Mouse (Mus musculus) E14TG2a.4 (cell line): ENCODE measurements at regions not wholly inside any gene's neighbourhood (a gene's known extent, or its start where the extent isn't known, plus 50 kb on each side); places are given as distances from the start of the nearest gene placed in this dataset.
A peak's percentile ranks its signal among the peaks of the same experiment; 100 is the strongest.

ENCODE experiments used
- H3K27me3 ChIP-seq: 2 replicates; pipeline ENCODE4 v1.6.1; 2014; ENCODE audit warnings: low read length, control low read depth; ENCODE audit not compliant: insufficient read depth
- H3K36me3 ChIP-seq: 2 replicates; pipeline ENCODE4 v1.6.1; 2014; ENCODE audit warnings: low read length, control low read depth; ENCODE audit not compliant: insufficient read depth
- H3K4me1 ChIP-seq: replicated peaks from 2 replicates; pipeline ENCODE4 v1.6.1; 2014; ENCODE audit warnings: low read depth, low read length, control low read depth
- H3K4me3 ChIP-seq: replicated peaks from 2 replicates; pipeline ENCODE4 v1.5.1; 2014; ENCODE audit warnings: mild to moderate bottlenecking, low read length
- H3K9me3 ChIP-seq: 2 replicates; pipeline ENCODE4 v1.6.1; 2014; ENCODE audit warnings: low read length, control low read depth
- CTCF ChIP-seq: conservative IDR thresholded peaks from 2 replicates; pipeline ENCODE4 v1.5.1; 2014; ENCODE audit warnings: low read length
- NANOG ChIP-seq: IDR thresholded peaks from 2 replicates; pipeline ENCODE4 v1.6.1; 2014; ENCODE audit warnings: borderline replicate concordance, low read length, mixed read lengths
- POU5F1 ChIP-seq: IDR thresholded peaks from 2 replicates; pipeline ENCODE4 v1.6.1; 2014; ENCODE audit warnings: low read length, borderline replicate concordance

DNA sequence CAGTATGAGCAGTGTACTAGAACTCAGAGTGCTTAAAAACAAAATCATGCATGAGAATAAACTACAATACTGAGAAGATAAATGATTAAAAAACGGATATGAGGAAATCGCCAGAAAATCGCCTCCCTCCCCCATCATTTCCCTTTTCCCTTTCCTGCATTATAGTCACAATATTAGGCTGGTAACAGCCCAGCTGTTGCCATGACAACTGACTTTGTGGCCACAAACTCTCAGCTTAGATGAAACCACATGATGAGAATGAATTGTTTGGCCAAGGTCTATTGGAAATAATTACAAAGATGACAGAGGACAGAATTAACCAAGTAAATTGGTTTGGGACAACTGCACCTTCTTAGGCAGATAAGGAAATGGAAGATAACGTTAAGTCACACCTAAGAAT is 376.8 kb downstream of the Galc start:
- Histone ChIP-seq H3K27me3 (no peaks in the 10 kb centered on the region), H3K9me3 (no peaks in the 10 kb centered on the region), H3K36me3 (no peaks in the 10 kb centered on the region), H3K4me1 (no peaks in the 10 kb centered on the region), H3K4me3 (no peak overlapping the region)
- TF ChIP-seq POU5F1 (no peak), NANOG (no peak), CTCF (no peak)

DNA sequence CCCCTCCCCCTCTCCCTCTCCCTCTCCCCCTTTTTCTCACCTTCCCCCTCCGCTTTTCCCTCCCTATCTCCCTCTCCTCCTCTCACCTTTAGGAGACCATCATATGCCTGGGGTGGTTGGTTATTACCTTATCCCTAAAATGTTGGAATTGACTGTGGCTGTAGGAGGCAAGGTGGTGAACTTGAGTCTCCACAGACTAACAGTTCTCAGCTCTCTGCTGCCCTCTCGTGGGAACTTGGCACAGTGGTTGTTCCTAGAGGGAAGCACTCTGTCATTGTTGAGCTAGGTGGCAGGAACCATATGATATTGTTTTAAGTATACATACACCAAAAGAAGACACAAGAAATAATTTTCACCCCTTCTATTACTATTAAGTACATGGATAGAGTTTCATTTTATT is 386.9 kb downstream of the Galc start:
- H3K4me3 ChIP-seq = no peak overlapping the region
- H3K27me3 ChIP-seq = 0 out of 2 replicates have a peak, but pooled peaks cover 2% of the 10 kb centered on the region
- H3K36me3 ChIP-seq = no peaks in the 10 kb centered on the region
- H3K9me3 ChIP-seq = no peaks in the 10 kb centered on the region
- no peaks in the 10 kb centered on the region for H3K4me1 ChIP-seq
- no peak for TF ChIP-seq NANOG
- peak; percentile 59 for TF ChIP-seq CTCF

DNA sequence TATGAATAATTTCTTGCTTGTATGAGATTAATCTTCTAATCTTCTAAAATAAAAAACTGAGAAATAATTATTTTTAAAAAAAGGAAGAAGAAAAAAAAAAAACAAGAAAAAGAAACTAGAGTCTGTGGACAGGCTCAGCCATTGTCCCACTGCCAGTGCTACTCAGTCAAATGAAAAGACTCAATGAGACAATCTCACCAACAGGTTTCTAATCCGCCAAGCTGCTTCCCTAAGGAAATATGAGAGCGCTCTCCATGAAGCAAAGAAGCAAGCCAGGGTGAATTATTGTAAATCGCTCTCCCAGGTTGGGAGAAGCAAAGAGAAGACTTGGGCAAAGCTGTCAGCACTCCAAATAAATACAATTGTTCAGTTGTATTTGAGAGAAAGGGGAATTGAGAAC is 396.3 kb downstream of the Galc start:
- TF ChIP-seq CTCF (no peak), POU5F1 (no peak), NANOG (no peak)
- H3K9me3 ChIP-seq = no peaks in the 10 kb centered on the region
- no peak overlapping the region for H3K4me3 ChIP-seq
- no peaks in the 10 kb centered on the region for H3K27me3 ChIP-seq
- H3K4me1 ChIP-seq = no peaks in the 10 kb centered on the region
- no peaks in the 10 kb centered on the region for H3K36me3 ChIP-seq

GRCm38 (mm10) chr12:97836202-97836908 is 422.9 kb downstream of the Galc start:
- no peak overlapping the region for H3K4me3 ChIP-seq
- H3K36me3 ChIP-seq = no peaks in the 10 kb centered on the region
- no peaks in the 10 kb centered on the region for H3K27me3 ChIP-seq
- H3K4me1 ChIP-seq = no peaks in the 10 kb centered on the region
- TF ChIP-seq POU5F1 (no peak), NANOG (no peak), CTCF (no peak)
- H3K9me3 ChIP-seq = no peaks in the 10 kb centered on the region

DNA sequence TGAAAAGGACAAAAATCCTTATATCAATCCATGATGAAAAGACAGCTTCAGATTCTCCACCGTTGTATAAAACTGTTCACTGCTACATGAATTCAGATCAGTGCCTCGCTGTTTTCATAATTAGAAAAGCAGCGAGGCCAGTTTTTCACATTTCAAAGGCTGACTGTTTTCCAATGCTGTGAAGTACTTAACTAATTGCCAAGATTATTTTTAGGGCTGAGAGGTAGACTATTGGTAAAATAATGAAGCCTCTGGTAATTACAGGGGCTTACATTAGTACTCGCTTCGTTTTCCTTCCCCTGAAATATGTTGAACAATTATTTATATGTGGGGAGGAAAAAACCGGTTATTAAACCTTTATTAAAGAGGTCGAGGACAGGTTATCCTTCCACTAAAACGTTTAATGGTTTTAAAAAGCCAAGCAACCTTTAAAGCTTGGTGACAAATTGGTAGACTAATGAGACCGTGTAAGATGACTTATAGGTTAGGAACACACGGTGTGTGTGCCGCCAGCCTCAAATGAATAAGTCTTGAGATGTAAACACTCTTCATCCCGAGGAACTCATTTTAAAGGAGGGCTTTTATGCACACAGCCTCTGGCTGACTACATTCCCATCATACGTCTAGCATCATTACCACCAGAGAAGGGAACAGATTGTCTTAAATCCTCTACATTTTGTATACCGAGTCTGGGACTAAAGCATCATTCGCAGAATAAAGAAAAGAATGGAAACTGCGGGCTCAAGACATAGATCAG is 465.7 kb downstream of the Galc start:
- H3K27me3 ChIP-seq = no peaks in the 10 kb centered on the region

DNA sequence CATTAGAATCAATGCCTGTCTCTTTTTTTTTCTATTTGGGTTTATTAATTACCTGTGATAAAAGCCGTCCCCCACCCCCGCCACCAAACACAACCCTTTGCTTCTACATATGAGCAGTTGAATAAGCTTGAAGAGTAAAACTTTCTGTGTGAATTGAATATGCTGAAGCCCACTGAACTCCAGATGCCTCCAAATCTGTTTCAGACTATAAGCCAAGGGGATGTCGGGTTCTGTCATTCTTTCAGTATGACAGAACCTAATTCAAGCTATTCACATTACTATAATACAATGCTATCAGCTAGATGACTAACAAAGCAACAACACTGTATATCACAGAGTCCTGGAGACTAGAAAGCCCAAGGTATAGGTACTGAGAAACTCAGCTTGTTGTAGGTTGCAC is 475.8 kb downstream of the Galc start:
- Histone ChIP-seq H3K4me1 (no peaks in the 10 kb centered on the region), H3K9me3 (no peaks in the 10 kb centered on the region), H3K27me3 (no peaks in the 10 kb centered on the region), H3K36me3 (no peaks in the 10 kb centered on the region), H3K4me3 (no peak overlapping the region)
- TF ChIP-seq CTCF (no peak), NANOG (no peak), POU5F1 (no peak)

More for the DNA sequence above, 465.7 kb downstream of the Galc start:
- Histone ChIP-seq H3K4me1 (no peaks in the 10 kb centered on the region), H3K9me3 (no peaks in the 10 kb centered on the region), H3K36me3 (no peaks in the 10 kb centered on the region), H3K4me3 (no peak overlapping the region)
- no peak for TF ChIP-seq POU5F1
- no peak for TF ChIP-seq CTCF
- no peak for TF ChIP-seq NANOG

DNA sequence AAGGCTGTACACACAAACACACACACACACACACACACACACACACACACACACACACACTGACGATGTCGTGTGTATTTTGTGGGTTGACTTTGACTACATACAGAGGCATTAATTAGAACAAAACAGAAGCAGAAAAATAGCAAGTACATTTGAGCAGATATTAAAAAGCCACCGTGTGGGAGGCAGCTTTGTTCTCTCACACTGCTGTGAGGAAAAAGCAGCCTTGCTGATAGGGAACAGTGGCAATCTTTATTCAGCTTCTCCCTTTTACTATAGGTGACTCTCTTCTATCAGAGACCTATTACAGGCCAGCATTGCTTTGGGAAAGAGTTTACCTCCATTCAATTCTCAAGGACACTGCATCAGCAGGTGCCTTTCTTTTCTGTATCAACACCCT is 500.1 kb downstream of the Galc start:
- no peaks in the 10 kb centered on the region for H3K4me1 ChIP-seq
- no peaks in the 10 kb centered on the region for H3K36me3 ChIP-seq
- no peaks in the 10 kb centered on the region for H3K9me3 ChIP-seq
- no peaks in the 10 kb centered on the region for H3K27me3 ChIP-seq
- no peak for TF ChIP-seq CTCF
- TF ChIP-seq NANOG = no peak
- no peak for TF ChIP-seq POU5F1
- no peak overlapping the region for H3K4me3 ChIP-seq

DNA sequence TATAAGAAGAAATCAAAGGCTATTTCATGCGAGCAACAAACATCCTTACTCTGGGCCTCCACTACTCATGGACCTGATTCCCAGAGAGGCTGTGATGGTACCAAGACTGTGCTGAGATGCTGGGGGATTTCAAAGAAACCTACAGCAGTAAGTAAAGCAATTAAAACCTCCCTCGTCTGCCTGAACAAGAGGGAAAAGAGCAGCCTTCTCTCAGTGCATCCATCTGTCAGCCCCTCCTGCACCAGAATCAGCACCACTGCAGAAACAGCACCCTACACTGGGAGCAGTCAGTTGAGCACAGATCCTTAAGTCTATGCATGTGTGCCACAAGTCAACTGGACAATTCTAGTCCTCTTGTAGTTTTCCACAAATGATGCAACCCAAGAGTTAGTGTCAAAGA is 500.6 kb downstream of the Galc start:
- H3K36me3 ChIP-seq = no peaks in the 10 kb centered on the region
- no peaks in the 10 kb centered on the region for H3K4me1 ChIP-seq
- no peak overlapping the region for H3K4me3 ChIP-seq
- TF ChIP-seq POU5F1 (no peak), NANOG (no peak), CTCF (no peak)
- no peaks in the 10 kb centered on the region for H3K9me3 ChIP-seq
- no peaks in the 10 kb centered on the region for H3K27me3 ChIP-seq

DNA sequence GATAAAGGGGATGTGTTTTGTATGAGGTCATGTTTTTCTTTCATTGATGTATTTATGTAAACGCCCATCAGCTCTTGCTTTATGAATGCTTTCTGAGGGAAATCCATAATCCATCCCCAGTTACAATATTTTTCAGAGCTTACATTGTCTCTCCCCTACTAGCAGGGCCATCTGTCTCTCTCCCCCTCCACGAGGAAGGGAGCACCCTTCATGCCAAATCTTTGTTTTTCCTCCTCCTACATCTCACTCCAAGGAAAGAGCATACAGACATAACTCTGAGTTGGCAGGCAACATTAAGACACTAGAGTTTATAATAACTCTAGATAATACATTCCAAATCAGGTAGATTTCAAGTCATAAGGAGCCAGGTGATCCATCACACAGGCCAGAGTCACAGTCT is 509.1 kb downstream of the Galc start:
- TF ChIP-seq NANOG (no peak), CTCF (no peak), POU5F1 (no peak)
- Histone ChIP-seq H3K4me3 (no peak overlapping the region), H3K36me3 (no peaks in the 10 kb centered on the region), H3K9me3 (no peaks in the 10 kb centered on the region), H3K27me3 (no peaks in the 10 kb centered on the region), H3K4me1 (no peaks in the 10 kb centered on the region)
